Mouse (Mus musculus): Measurements from ENCODE around the gene Fkbp14.
A peak's percentile ranks its signal among the peaks of the same experiment; 100 is the strongest.

The Fkbp14 gene

GRCm38 (mm10) chr6:54597208-54597607, at the start of gene Fkbp14:
Gene Fkbp14 (minus strand): TSS chr6:54597308.
- DNase-seq (ENCODE audit: low read depth, low spot score) = no peak

DNA sequence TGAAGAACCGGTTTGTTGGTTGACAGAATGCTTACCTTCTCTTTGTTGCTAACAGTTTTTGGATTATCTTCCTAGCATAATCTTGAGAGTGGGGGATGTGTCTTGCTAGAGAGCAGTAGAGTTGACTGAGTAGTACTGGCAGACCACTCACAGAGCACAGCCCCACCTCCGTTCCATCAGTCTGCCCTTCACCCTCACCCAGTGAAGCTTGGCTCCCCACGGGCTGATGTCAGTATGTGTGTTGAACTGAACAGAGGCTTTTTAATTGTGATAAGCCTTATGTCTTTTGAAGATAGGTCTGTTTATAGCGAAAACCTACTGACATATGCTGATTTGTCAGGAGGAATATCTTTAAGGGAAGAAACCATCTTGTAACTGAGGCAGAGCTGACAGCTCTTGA, 46.1 kb upstream of the Fkbp14 start:
- DNase-seq (ENCODE audit: low read depth, low spot score) = no peak

- no peak for DNase-seq (ENCODE audit: low read depth, low spot score)
These were observed 44.8 kb upstream of the Fkbp14 start for GRCm38 (mm10) chr6:54641953-54642352.

GRCm38 (mm10) chr6:54639877-54640276, 42.8 kb upstream of the Fkbp14 start:
- DNase-seq (ENCODE audit: low read depth, low spot score) = no peak

GRCm38 (mm10) chr6:54631462-54631861, 34.4 kb upstream of the Fkbp14 start:
- no peak for DNase-seq (ENCODE audit: low read depth, low spot score)

DNA sequence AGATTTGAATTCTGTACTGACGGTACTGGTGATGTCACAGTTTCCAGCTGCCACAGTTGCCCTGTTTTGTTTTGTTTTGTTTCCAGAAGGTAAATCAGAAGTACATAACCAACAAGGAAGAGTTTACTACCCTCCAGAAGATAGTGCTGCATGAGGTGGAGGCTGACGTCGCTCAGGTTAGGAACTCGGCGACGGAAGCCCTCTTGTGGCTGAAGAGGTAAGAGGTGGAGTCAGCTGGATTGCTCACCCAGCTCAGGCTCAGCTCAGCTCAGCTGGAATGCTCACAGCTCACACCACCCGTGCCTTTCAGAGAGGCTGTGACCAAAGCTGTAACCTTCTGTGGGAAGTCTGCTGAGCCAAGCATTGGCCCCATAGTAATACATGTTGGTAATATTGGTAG, 32.6 kb upstream of the Fkbp14 start:
- DNase-seq (ENCODE audit: low read depth, low spot score) = peak; percentile 3

GRCm38 (mm10) chr6:54628381-54628780, 31.3 kb upstream of the Fkbp14 start:
- no peak for DNase-seq (ENCODE audit: low read depth, low spot score)

GRCm38 (mm10) chr6:54620357-54620756, 23.2 kb upstream of the Fkbp14 start:
- no peak for DNase-seq (ENCODE audit: low read depth, low spot score)

DNA sequence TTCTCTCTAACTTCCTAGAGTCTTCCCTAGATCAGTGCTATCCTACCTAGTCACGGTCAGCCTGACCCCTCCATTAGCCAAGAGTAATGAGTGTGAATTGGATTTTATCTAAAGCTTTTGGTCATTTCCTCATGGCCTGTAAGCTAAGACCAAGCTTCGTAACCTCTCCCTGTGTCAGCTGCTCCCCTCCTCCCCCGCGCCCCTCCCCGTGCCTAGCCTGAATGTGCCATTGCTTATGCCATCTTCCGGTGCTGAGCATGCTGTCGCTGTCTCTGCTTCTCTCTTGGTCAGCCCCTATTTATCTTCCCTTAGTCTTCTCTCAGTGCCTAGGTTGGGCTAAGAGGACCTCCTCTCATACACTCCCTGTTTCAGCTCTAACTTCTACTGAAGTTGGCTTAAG, 22.4 kb upstream of the Fkbp14 start:
- DNase-seq (ENCODE audit: low read depth, low spot score) = no peak

DNA sequence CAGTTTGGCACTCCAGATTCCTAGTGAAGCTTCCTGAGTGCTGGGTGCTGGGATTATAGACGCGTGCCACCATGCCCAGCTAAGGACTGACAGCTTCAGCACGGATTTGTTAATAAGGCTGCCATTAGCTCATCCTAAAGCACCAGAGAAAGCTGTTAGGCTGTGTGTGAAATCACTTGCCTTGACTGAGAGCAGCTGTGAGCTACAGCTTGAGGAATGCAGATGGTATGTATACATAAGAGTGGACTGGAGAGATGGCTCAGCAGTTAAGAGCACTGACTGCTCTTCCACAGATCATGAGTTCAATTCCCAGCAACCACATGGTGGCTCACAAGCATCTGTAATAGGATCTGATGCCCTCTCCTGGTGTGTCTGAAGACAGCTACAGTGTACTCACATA, 20.3 kb upstream of the Fkbp14 start:
- DNase-seq (ENCODE audit: low read depth, low spot score) = no peak

GRCm38 (mm10) chr6:54606241-54606640, 9.1 kb upstream of the Fkbp14 start:
- DNase-seq (ENCODE audit: low read depth, low spot score) = no peak

DNA sequence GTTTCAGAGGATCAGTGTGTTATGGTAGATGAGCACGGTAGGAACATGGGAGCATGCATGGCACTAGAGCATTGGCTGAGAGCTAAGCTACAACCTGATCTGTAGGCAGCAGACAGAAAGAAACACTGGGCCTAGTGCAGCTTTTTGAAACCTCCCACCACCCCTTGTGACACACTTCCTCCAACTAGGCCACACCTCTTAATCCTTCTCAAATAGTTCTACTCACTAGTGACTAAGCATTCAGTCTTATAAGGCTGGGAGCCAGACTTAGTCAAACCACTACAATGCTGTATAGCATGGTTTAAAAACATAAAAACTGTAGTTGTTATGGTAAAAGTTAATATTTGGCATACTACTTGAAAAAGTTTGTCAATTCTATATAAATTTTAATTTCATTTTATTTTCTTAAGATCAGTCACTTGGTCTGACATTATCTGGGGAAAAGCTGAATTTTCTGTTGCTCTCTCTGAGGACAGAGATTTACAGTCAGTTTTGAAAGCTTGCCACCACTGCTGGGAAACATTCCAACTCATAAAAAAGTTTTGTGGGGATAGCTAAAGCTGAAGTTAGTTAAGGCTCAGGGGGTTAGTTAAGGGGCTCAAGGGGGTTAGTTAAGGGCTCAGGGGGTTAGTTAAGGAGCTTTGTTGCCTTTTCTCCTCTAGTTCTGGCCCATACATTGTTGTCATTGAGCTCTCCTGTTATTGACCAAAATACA, 7.0 kb upstream of the Fkbp14 start:
- DNase-seq (ENCODE audit: low read depth, low spot score) = no peak

DNA sequence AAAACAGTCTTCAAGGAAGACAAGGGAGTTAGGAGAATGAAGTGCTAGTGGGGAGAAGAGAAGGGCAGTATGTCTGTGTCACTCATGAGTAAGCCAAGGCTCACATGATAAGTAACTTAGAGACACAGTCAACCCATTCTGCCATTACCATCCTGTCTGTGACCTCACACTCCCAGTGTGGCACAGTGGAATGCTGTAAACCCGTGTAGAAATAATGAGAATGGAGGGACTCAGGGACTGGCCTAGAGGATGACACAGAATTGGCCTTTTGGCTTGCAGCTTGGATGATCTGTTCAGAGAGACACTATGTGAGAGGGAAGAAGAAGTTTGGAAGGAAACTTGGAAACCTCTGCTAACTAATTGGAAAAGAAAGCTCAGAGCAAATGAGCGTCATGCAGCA, 5.8 kb upstream of the Fkbp14 start:
- DNase-seq (ENCODE audit: low read depth, low spot score) = no peak

DNA sequence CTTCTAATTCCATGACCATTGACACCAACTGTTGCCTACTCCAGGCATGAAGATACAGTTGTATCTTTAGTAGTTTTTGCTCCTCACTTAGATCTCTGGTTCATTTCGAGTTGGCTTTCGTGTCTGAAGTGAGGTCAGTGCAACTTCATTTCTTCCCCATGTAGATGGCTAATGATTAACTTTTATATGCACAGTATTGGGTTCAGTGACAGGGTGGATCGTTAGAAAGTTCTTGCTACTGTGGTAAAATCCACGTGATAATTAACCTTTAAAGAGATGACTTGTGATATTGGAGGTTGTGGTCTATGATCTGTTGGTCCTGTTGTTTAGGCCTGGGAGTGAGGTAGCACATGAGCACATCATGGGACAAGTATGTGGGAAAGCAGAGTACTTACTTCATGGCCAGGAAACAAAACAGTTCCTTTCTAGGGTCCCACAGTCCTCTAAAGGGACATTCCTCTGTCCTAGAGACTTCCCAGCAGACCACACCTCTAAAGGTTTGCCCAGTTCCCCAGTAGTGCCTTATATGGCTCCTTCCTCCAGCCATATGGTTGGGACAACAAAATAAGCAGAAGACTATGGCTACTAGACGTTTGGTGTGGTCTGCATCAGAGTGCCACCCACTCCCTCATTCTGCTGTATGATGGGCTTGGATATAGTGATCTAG, 3.7 kb upstream of the Fkbp14 start:
- no peak for DNase-seq (ENCODE audit: low read depth, low spot score)

DNA sequence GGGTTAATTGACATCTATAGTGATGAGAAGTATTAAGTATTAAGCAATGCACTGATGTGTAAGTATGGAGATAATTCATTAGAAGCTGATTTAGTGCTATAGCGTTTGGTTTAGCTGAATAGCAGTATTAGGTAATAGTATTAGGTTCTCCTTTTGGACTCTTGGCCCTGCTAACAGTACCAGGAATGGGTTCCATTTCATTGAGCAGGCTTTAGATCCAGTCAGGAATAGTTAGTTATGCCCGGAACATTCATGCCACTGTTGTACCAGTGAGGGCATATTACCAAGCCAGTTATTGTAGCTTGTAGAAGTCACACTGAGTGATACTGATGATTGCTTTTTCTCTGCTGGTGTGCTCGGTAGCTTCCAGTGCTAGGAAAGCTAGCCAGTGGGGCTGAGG, 603 bp upstream of the Fkbp14 start:
- no peak for DNase-seq (ENCODE audit: low read depth, low spot score)

DNA sequence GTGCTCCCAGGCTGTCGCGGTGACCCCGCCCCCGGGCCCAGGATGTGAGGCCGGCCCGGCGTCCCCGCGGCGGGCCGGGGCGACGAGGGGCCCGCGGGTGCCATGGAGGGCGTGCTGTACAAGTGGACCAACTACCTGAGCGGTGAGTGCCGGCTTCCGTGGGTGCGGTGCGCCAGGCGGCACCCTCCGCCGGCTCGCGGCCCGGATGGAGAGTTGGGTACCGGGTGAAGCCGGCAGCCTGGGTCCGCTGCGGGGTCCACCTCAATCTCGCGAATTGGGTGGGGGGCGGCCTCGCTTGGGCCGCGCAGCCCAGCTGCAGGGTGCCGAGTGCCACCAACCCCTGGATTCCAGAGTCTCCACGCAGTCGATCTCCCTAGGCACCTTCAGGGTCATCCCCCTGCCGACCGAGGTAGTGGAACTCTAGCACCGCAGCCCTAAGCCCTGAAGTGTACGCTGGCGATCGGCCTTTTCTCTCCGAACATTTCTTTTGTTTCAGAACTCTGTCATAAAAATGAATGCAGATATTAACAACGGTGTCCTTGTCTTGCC, 1.7 kb downstream of the Fkbp14 start:
- DNase-seq (ENCODE audit: low read depth, low spot score) = no peak

- DNase-seq (ENCODE audit: low read depth, low spot score) = peak; percentile 65
These were observed 2.4 kb downstream of the Fkbp14 start, which contains the start of gene Plekha8 for GRCm38 (mm10) chr6:54594469-54595329. Gene Plekha8 (plus strand): TSS chr6:54595111.

DNA sequence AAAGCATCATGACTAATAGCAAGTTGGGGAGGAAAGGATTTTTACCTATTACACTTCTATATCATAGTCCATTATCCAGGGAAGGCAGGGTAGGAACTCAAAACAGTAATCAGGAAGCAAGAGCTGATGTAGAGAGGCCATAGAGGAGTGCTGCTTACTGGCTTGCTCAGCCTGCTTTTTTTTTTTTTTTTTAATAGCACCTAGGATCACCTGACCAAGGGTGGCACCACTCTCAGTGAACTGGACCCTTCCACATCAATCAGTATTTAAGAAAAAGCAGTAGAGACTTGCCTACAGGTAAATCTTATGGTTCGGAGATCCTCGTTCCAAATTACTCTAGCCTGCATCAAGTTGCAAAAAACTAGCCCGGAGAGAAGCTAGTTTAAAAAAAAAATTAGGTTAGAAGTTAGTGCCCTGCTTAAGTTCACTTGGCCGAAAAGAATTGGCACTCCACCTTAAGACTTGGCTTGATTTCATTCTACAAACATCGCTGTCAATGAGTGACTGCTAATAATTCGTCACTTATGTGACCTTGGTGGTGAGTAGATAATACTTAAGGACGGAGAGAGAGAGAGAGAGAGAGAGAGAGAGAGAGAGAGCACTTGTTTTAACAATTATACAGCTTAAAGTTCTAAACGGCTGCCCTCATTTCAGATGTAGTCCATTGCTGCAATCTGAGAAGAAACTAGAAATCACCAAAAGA, 3.2 kb downstream of the Fkbp14 start:
- DNase-seq (ENCODE audit: low read depth, low spot score) = no peak

DNA sequence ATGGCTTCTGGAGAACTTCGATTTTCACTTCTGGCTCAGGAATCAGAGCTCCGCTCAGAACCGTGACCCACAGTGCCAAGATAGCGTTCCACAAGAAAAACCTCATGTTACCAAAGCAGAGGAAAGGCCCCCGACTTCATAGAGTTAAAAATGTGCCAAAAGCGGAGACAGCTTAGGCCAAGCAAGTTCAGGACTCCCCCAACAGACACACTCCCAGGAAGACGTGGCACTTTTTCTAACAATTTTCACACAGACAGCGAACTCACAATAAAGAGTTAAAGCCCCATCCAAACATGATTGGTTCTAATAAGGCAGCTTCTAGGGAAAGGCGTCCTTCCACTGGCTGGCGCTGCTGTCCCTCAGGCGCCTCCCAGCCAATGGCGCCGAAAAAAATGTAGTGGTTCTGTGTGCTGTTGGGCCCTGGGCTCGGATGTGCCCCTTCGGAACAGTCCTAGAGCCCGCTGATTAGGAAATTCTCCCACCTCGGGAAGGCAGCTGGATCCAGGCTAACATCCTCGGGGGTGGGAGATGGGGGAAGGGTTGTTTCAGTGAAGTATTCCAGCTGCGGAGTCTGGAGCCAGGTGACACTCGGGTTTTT, 4.1 kb downstream of the Fkbp14 start:
- peak; percentile 56 for DNase-seq (ENCODE audit: low read depth, low spot score)

DNA sequence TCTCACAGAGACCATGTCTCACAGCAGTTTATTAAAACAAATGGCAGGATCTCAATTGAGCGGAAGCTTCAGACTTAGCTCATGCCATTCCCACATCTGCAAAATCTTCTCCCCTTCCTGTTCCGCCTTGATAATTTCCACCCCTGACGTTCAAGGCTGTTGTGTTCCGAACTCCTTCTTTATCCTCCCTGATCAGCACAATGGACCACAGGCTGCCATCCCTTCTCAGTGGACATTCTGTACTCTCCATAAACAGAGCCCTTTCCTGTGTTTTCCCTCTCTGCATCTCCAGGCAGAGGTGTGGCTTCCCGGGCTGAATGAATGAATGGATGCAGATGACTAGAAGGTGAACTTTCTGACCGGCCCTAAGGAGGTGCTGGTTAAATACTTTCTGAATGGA, 5.3 kb downstream of the Fkbp14 start:
- DNase-seq (ENCODE audit: low read depth, low spot score) = no peak

DNA sequence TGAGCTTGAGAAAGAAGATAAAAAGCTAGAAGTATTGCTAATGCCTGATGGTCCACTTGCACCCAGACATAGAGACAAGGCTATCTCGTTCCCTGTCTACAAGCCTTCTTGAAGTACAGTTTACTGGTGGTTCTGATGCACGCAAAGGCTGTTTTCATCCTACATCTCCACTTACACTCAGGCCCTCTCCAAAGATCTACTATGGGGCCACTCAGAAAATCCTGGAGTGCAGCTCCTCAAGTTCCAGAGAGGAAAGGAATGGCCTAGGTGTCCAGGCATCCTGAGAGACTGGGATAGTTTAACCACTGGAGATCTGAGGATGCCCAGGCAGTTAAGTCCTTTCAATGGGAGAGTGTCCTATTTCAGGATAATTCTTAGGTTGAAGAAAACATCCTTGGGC, 6.4 kb downstream of the Fkbp14 start:
- no peak for DNase-seq (ENCODE audit: low read depth, low spot score)
